Comparison of ENCODE assay signal across 8 mouse cellular contexts in the genomic region with DNA sequence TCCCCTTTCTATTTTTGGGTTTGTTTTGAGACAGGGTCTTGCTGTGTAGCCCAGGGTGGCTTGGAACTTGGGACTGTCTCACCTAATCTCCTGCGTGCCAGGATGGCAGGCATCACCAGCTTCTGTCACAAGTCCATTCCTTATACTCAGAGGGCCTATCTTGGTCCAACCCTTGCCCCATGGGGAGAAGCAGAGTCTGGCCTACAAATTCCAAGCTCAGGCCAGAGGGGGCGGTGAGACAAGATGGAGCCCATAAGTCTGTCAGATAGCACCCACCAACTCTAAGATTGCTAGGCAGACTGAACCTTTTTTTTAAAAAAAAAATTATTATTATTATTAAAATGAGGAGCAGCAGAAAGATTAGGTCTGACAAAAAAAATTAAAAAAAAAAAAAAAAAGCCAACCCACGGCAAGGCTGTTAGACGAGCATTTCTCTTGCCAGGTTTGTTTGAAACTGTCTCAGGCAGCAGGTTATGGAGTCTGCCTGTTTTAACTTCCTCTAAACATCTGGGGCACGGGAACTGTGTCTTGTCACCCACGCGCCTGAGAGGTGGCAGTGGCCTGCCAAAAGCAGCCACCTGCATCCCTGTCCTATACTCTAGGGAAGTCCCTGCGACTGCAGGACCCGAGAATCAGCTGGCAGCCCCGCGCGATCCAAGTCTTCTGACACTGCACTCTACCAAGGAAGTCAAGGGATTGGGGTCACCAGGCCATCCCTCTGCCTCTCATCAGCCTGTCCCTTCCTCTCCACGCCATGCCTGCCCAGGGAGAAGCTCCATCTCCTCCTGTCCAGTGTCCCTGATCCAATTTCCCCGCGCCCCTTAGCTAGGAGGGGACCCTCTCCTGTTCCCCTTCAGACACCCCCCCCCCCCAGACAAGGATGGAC. TPM values are rescaled to one million over a fixed set of nuclear protein-coding genes. Genes with fewer than 3 reads are reported as not detected.
DNase-seq lines count a peak whose midpoint lies in the region; ATAC-seq and TF ChIP-seq lines count a peak whose summit lies in the region.

No protein-coding gene starts in this region.

- TF ChIP-seq CTCF in G1E (IDR thresholded peaks at IDR 0.05; ENCODE audit: low read depth, low read length) = no peak
- peak; percentile 6; the same call in 1 of the 2 replicates for TF ChIP-seq CTCF in lung, postnatal 0 days (IDR thresholded peaks at IDR 0.05)

- no peak for TF ChIP-seq EP300 in lung, postnatal 0 days (IDR thresholded peaks at IDR 0.05)

- peak overlapping the region; percentile 82 for H3K4me3 ChIP-seq in G1E (ENCODE audit: low read depth, low read length)
- peak overlapping the region; percentile 46 for H3K4me3 ChIP-seq in heart, embryonic 14.5 days (ENCODE audit: control insufficient read depth in 1 of 2, insufficient read depth in 1 of 2, low read depth in 1 of 2, low read length in 2 of 2)
- H3K4me3 ChIP-seq in lung, postnatal 0 days (ENCODE audit: low read depth, low read length) = peak overlapping the region; percentile 48

- DNase-seq in A20 (ENCODE audit: low read depth, low spot score) (peak; percentile 81), G1E (ENCODE audit: low spot score) (peak; percentile 76)
- peak; percentile 38 to 51 for DNase-seq in cerebellum, postnatal 36 days
- peak; percentile 30 to 60 for DNase-seq in kidney, postnatal 25 days
- DNase-seq in lung, postnatal 0 days (ENCODE audit: low spot score) = peak; percentile 34
- peak; percentile 50 to 59 for DNase-seq in right cerebral cortex, adult 2 months (ENCODE audit: low spot score in 2 of 2)
- DNase-seq in urinary bladder, postnatal 4 days (ENCODE audit: low spot score in 2 of 2) = no peak

- 13% methylated on average over 15 of the region's 15 CpGs for WGBS in heart, embryonic 14.5 days
- WGBS in lung, postnatal 0 days = 10% methylated on average over 14 of the region's 15 CpGs

- H3K36me3 ChIP-seq in G1E (replicated peaks) = peaks cover 50% of the 10 kb centered on the region
- H3K36me3 ChIP-seq in heart, embryonic 14.5 days (ENCODE audit: control insufficient read depth, insufficient read depth, low read length) = no peaks in the 10 kb centered on the region
- no peaks in the 10 kb centered on the region for H3K36me3 ChIP-seq in lung, postnatal 0 days (ENCODE audit: insufficient read depth, low read length)

- ATAC-seq in G1E (ENCODE audit: extremely low read depth, insufficient number of reproducible peaks, low FRiP score, poor library complexity, severe bottlenecking) = peak; percentile 11; the same call in 1 of the 2 replicates
- ATAC-seq in heart, embryonic 14.5 days (ENCODE audit: insufficient number of reproducible peaks, insufficient read depth, low FRiP score, low read depth) = peak; percentile 40
- ATAC-seq in lung, postnatal 0 days = peak; percentile 1; the same call in 1 of the 2 replicates

- peaks cover 71% of the 10 kb centered on the region for H3K4me1 ChIP-seq in G1E (ENCODE audit: insufficient read depth, low read depth, low read length)
- peaks cover 5 to 6% of the 10 kb centered on the region in 2 experiments; a peak in 2 of 4 replicates for H3K4me1 ChIP-seq in heart, embryonic 14.5 days (ENCODE audit: control insufficient read depth in 2 of 2, insufficient read depth in 2 of 2, low read length in 2 of 2)
- peaks cover 16% of the 10 kb centered on the region; the same call in 1 of the 2 replicates for H3K4me1 ChIP-seq in lung, postnatal 0 days (ENCODE audit: insufficient read depth, low read depth, low read length)

- H3K27me3 ChIP-seq in G1E (ENCODE audit: insufficient read depth, low read length) = no peaks in the 10 kb centered on the region
- no peaks in the 10 kb centered on the region for H3K27me3 ChIP-seq in heart, embryonic 14.5 days (ENCODE audit: control insufficient read depth, insufficient read depth, low read length)
- H3K27me3 ChIP-seq in lung, postnatal 0 days (replicated peaks; ENCODE audit: insufficient read depth, low read length) = no peaks in the 10 kb centered on the region

- H3K9me3 ChIP-seq in G1E (replicated peaks) = peaks cover 7% of the 10 kb centered on the region
- 0 out of 2 replicates have a peak, but pooled peaks cover 3% of the 10 kb centered on the region for H3K9me3 ChIP-seq in heart, embryonic 14.5 days (ENCODE audit: control insufficient read depth, low read length)
- no peaks in the 10 kb centered on the region for H3K9me3 ChIP-seq in lung, postnatal 0 days (ENCODE audit: low read length)

- H3K9ac ChIP-seq in heart, embryonic 14.5 days (ENCODE audit: low read length) = peak overlapping the region; percentile 70
- peak overlapping the region; percentile 43; the same call in 1 of the 2 replicates for H3K9ac ChIP-seq in lung, postnatal 0 days (replicated peaks; ENCODE audit: low read depth)

- peak overlapping the region in 1 of 2 experiments; percentile 9; a peak in 1 of 4 replicates for H3K27ac ChIP-seq in heart, embryonic 14.5 days (replicated peaks in 1 of 2; ENCODE audit: control insufficient read depth in 1 of 2, insufficient read depth in 1 of 2, low read depth in 2 of 2, low read length in 2 of 2)
- H3K27ac ChIP-seq in lung, postnatal 0 days (ENCODE audit: low read length) = peak overlapping the region; percentile 78

- peak overlapping the region; percentile 87 for H3K4me2 ChIP-seq in heart, embryonic 14.5 days (ENCODE audit: low read length)
- H3K4me2 ChIP-seq in lung, postnatal 0 days (replicated peaks; ENCODE audit: low read depth, low read length) = peak overlapping the region; percentile 82

RNA-seq across cellular contexts. Expression of gene Orai2, which starts 0.6 kb away (rescaled TPM):
- total RNA-seq in G1E (2014; fragmentation: Nextera tagmentation) (53.1 and 56.3 TPM in 2 replicates), G1E (2017) (43.4 and 43.8 TPM in 2 replicates)
- polyA plus RNA-seq in G1E (2012) = 50.2 and 53.8 TPM in 2 replicates
- 1.3 TPM in 2 replicates for polyA plus RNA-seq in heart, embryonic 14.5 days (2014; fragmentation: Nextera tagmentation; extraction: Ambion mirVana)
- 11.2 and 14.0 TPM in 2 replicates for polyA plus RNA-seq in lung, postnatal 0 days (2015; fragmentation: Nextera tagmentation; extraction: Ambion mirVana)

RNA-seq across cellular contexts. Expression of gene Prkrip1, which starts 28.9 kb away (rescaled TPM):
- total RNA-seq in G1E (2014; fragmentation: Nextera tagmentation) (12.8 and 13.1 TPM in 2 replicates), G1E (2017) (47.5 and 55.5 TPM in 2 replicates)
- 52.3 and 64.5 TPM in 2 replicates for polyA plus RNA-seq in G1E (2012)
- 33.8 and 35.6 TPM in 2 replicates for polyA plus RNA-seq in heart, embryonic 14.5 days (2014; fragmentation: Nextera tagmentation; extraction: Ambion mirVana)
- polyA plus RNA-seq in lung, postnatal 0 days (2015; fragmentation: Nextera tagmentation; extraction: Ambion mirVana) = 32.9 and 37.7 TPM in 2 replicates

RNA-seq across cellular contexts. Expression of gene Alkbh4, which starts 33.9 kb away (rescaled TPM):
- 21.9 and 24.5 TPM in 2 replicates for total RNA-seq in G1E (2014; fragmentation: Nextera tagmentation)
- total RNA-seq in G1E (2017) = 12.4 and 16.4 TPM in 2 replicates
- polyA plus RNA-seq in G1E (2012) = 36.8 and 38.6 TPM in 2 replicates
- 9.5 and 9.9 TPM in 2 replicates for polyA plus RNA-seq in heart, embryonic 14.5 days (2014; fragmentation: Nextera tagmentation; extraction: Ambion mirVana)
- polyA plus RNA-seq in lung, postnatal 0 days (2015; fragmentation: Nextera tagmentation; extraction: Ambion mirVana) = 13.5 and 13.9 TPM in 2 replicates

RNA-seq across cellular contexts. Expression of gene Lrwd1, which starts 34.0 kb away (rescaled TPM):
- 16.6 and 16.9 TPM in 2 replicates for total RNA-seq in G1E (2014; fragmentation: Nextera tagmentation)
- total RNA-seq in G1E (2017) = 43.3 and 51.8 TPM in 2 replicates
- polyA plus RNA-seq in G1E (2012) = 92.6 and 112 TPM in 2 replicates
- 13.8 and 16.9 TPM in 2 replicates for polyA plus RNA-seq in heart, embryonic 14.5 days (2014; fragmentation: Nextera tagmentation; extraction: Ambion mirVana)
- polyA plus RNA-seq in lung, postnatal 0 days (2015; fragmentation: Nextera tagmentation; extraction: Ambion mirVana) = 18.5 and 20.8 TPM in 2 replicates

RNA-seq across cellular contexts. Expression of gene Polr2j, which starts 53.4 kb away (rescaled TPM):
- total RNA-seq in G1E (2014; fragmentation: Nextera tagmentation) (71.5 and 76.8 TPM in 2 replicates), G1E (2017) (192 and 216 TPM in 2 replicates)
- polyA plus RNA-seq in G1E (2012) = 99.2 and 163 TPM in 2 replicates
- polyA plus RNA-seq in heart, embryonic 14.5 days (2014; fragmentation: Nextera tagmentation; extraction: Ambion mirVana) = 166 and 178 TPM in 2 replicates
- polyA plus RNA-seq in lung, postnatal 0 days (2015; fragmentation: Nextera tagmentation; extraction: Ambion mirVana) = 175 and 184 TPM in 2 replicates

Comparison
In these comparisons a context has a peak if more than half of its experiments do, and no peak if none do; other contexts are left out.
1. DNase-seq: peak in A20 (single experiment), G1E (single experiment), cerebellum, postnatal 36 days (2 of 2), kidney, postnatal 25 days (2 of 2), lung, postnatal 0 days (single experiment) and right cerebral cortex, adult 2 months (2 of 2); none in urinary bladder, postnatal 4 days (0 of 2).
2. Peak in every context shown above with its lines, with median percentiles within 50 percentile points of each other: ATAC-seq and H3K4me3 ChIP-seq.